Mouse (Mus musculus) left cerebral cortex, postnatal 4 days (tissue): ENCODE measurements at regions not wholly inside any gene's neighbourhood (a gene's known extent, or its start where the extent isn't known, plus 50 kb on each side); places are given as distances from the start of the nearest gene placed in this dataset.

Experiments used
- DNase-seq: peaks from one replicate; pipeline ENCODE4 v3.0.0-alpha.2; 2022
- intact Hi-C: fragments of 180-260 bp; cut with DNase I; formaldehyde crosslinking; loops from one replicate; pipeline ENCODE4 v1.15.1; 2025

GRCm38 (mm10) chr11:114552176-114552575, 116.1 kb upstream of the Rpl38 start:
- intact Hi-C loops: no loop called here
- DNase-seq: no peak

- DNase-seq: peak; percentile 38
- intact Hi-C loops: no loop called here
Measured at GRCm38 (mm10) chr11:114551262-114551661, 117.1 kb upstream of the Rpl38 start.

DNA sequence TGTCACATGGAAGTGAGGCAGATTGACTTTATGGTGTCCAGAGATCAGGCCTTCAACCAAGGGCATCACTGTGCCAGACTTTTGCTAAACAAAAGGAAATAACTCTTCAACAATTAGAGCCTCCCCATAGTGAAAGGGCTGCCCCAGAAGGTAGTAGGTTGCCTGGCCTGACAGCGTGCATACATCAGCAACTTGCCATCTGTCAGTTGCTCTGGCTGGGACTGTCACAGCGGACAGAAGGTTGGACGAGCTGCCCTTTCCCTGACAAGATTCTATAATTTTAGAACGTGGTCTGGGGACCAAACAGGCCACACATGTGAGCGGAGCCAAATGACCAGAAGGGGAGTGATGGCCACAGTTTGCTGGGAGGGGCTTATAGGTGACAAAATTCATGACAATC, 119.7 kb upstream of the Rpl38 start:
- intact Hi-C loops: no loop called here
- DNase-seq: no peak

DNA sequence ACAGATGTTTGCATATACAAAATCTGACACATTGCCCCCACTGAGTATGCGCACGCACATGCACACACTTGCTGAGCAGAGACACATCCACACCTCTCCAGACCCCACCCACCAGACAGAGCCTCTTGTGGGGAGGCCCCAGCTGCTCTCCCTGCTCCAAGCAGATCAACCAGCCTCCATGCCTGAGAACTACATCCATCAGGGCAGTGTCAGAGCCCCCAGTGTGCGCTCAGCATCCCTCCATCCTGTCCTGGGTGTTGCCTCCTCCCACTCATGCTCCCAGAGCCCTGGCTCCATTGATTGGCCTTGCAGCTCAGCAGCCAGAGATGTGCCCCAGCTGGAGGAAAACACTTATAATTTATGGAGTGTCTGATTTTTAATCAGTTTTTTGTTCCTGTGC, 124.1 kb upstream of the Rpl38 start:
- no peak for DNase-seq
- intact Hi-C loops: no loop called here

DNA sequence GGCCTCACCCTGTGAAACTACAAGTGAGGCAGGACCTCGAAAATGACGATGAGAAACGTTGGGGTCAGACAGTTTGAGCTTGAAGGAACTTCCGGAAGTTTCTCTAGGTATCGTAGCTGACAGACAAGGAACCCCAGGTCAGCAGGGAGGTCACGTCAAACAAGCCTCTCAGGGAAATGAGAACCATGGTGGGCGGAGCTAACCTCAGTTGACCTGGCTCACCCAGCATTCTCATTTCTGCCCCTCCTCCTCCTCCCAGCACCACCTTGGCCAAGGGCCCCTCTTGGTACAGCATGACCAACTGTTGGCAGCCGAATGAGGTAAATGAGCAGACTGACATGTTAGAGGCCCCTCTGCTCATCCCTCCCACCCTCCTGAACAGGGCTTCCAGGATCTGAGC, 126.2 kb upstream of the Rpl38 start:
- intact Hi-C loops: no loop called here
- DNase-seq: no peak

DNA sequence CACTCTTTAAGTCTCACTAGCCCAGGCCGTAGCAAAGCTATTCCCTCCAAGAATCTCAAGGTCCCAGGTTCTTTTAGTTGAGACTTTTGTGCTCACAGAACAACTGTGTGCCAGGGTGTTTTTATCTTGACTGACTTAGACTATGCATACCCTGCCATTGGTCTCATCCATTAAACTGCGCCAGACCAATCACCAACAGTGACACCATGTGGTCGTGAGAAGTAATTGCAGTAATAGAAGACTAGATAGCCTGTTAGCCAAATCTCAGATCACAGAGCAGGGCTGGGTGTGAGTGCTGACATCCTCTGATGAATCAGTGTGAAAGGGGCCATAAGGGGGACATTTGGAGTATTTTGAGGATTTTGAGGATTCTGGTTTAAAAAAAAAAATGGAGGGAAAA, 127.8 kb upstream of the Rpl38 start:
- intact Hi-C loops: no loop called here
- DNase-seq: no peak

GRCm38 (mm10) chr11:114536616-114537493, 131.5 kb upstream of the Rpl38 start:
- DNase-seq: peak; percentile 73
- intact Hi-C loops: no loop called here

DNA sequence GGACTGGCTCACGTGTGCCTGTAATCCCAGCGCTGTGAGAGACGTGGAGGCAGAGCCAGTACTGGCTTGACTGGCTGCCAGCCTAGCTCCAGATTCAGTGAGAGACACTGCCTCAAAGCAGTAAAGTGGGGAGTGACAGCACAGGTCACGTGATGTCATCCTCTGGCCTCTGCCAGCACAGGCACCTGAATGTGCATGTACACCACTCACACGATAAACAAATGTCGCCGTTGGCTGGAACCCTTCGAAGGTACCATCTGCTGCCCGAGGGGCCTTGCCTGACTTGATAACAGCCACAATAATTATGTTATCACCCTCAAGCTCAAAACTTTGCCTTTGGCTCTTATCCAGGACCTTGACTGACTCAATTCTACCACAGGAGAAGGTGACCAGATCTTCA, 132.4 kb upstream of the Rpl38 start:
- intact Hi-C loops: no loop called here
- DNase-seq: no peak

GRCm38 (mm10) chr11:114534436-114534835, 133.9 kb upstream of the Rpl38 start:
- intact Hi-C loops: no loop called here
- DNase-seq: no peak

DNA sequence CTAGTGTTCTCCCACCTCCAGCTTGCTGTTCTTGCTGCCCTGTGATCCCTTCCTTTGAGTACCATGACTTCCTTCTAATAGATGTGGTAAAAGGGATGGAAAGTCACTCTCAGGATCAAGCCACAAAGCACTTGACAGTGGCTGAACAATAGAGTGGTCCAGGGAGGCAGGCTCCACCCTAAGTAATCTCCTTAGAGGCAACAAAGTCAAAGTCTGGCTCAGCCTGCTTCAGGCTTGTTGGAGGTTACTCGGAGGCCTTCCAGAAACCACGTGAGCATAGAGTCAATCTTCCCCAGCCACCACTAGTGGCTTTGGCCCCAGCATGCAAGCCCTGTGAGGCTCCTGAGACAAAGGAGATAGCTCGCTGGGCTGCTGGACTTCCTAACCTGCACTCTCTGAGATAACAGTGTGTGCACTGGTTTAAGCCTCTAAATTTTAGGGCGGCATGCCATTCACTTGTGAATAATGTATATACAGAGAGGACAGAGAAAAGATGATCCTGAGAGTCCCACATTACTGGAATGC, 137.0 kb upstream of the Rpl38 start:
- no peak for DNase-seq
- intact Hi-C loops: no loop called here

GRCm38 (mm10) chr11:114528937-114529772, 139.2 kb upstream of the Rpl38 start:
- intact Hi-C loops: no loop called here
- no peak for DNase-seq

DNA sequence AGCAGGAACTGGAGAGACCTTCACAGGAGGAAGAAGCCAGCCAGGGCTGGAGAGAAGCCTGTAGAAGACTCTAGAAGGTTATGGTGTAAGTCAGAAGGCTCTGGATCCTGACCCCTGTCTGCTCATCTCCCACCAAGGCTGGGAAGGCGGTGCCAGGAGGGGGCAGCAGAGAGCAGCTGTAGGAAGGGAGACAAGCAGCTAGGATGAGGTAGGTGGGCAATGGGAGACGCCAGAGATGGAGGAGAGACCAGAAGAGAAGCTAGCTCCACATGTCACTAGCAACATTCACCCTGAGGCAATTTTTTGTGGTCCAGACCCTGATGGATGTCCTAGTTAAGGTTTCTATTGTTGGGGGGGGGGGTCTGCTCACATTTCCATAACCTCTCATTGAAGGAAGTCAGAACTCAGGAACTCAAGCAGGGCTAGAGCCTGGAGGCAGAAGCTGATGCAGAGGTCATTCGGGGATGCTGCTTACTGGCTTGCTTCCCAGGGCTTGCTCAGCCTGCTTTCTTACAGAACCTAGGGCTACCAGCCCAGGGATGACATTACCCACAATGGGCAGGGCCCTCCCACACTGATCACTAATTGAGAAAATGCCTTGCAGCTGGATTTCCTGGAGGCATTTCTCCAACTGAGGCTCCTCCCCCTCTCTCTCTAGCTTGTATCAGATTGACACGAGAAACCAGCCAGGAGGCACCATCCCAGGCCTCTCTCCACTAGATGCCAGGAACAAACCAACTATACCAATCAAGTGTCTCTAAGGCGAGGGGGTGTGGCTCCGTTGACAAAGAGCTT, 144.7 kb upstream of the Rpl38 start:
- peak; percentile 91 for DNase-seq
- intact Hi-C loops: no loop called here

GRCm38 (mm10) chr11:114515278-114515677, 153.0 kb upstream of the Rpl38 start:
- DNase-seq: no peak
- intact Hi-C loops: no loop called here

GRCm38 (mm10) chr11:114514126-114514525, 154.2 kb upstream of the Rpl38 start:
- intact Hi-C loops: no loop called here

DNA sequence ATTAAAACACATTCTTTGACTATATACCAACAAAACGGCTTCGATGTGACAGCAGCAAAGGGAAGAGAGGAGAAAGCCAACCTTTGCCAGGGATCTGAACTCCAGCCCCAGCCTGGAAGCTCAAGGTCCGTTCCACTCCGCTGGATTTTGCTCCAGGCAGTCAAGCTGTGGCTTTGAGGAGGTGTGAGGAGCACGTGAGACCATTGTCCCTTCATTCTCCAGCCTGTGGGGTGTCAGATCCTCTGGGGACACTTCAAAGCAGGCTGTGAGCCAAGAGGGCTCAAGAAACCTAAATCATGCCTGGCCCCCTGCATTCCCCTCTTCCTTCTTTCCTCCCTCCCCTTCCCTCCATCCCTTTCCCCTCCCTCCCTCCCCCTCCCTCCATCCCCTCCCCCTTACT, 154.9 kb upstream of the Rpl38 start:
- no peak for DNase-seq
- intact Hi-C loops: no loop called here

More at GRCm38 (mm10) chr11:114514126-114514525, 154.2 kb upstream of the Rpl38 start:
- no peak for DNase-seq

GRCm38 (mm10) chr11:114511994-114512393, 156.3 kb upstream of the Rpl38 start:
- intact Hi-C loops: no loop called here
- DNase-seq: no peak

- intact Hi-C loops: no loop called here
- no peak for DNase-seq
Measured at GRCm38 (mm10) chr11:114502562-114502961, 165.8 kb upstream of the Rpl38 start.

GRCm38 (mm10) chr11:114501869-114502540, 166.3 kb upstream of the Rpl38 start:
- DNase-seq: no peak
- intact Hi-C loops: no loop called here

GRCm38 (mm10) chr11:114500416-114500815, 167.9 kb upstream of the Rpl38 start:
- DNase-seq: no peak
- intact Hi-C loops: no loop called here

DNA sequence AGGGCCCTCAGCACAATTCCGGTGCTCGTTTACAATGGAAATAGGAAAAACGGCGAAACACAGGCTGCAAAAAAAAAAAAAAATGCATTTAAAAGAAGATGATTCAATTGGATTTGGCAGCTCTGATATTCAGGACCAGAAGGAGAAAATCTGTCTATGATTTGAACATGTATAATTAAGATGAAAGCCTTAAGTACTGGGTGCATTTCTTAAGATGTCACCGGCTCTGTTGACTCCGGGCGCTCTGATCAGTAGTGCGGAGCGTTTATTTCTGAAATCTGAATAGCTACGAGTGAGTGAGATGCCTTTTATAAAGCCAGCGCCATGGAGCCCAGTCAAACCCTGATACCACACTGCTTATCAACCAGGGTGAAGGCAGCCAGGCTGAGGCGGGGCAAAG, 168.7 kb upstream of the Rpl38 start:
- DNase-seq: no peak
- intact Hi-C loops: no loop called here
